Mouse (Mus musculus) urinary bladder, postnatal 10 days (tissue): ENCODE results near the gene Rimklb.
"Not testable (repeated sequence)": the region's sequence is repeated elsewhere in the genome, so short reads cannot be mapped to it uniquely, and the experiment has no call there.

Experiments
- DNase-seq: peaks from one replicate; pipeline ENCODE4 v3.0.0; 2022; ENCODE audit warnings: low spot score

Gene Rimklb

DNA sequence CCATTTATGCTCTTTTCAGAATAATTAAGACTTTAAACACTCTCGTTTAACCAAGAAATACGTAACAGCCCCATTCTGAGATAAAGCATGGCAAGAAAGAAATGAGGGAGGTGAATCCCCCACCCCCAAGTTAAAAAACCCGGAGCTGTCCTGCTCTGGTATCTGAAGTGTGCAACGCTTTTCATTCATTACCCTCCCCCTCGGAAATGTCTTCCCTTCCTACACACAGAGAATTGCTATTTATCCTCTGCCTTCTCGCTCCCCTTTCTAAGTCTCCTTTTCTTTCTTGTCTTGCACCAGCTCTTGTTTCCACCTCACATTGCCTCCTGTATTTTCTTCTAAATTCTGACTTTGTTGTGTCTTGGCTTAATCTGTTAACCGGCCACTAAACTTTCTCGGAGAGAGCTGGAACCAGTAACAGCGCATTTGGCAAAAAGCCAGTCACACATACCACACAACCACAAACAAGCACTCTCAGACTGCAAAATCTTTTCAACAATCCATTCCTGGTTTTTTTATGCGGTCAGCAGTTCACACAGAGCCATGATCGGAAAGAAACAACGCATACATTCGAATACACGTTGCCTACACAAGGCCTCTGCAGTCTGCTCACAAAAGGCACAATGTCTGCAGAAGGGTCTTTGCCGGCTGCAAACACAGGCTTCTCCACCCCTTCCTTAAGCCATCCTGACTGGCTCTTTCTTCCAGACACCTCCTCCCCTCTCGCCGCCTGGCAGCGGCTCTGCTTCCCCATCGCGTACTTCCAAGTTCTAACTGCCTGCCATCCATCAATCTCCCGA, 3.3 kb downstream of the Rimklb start:
- no peak for DNase-seq

DNA sequence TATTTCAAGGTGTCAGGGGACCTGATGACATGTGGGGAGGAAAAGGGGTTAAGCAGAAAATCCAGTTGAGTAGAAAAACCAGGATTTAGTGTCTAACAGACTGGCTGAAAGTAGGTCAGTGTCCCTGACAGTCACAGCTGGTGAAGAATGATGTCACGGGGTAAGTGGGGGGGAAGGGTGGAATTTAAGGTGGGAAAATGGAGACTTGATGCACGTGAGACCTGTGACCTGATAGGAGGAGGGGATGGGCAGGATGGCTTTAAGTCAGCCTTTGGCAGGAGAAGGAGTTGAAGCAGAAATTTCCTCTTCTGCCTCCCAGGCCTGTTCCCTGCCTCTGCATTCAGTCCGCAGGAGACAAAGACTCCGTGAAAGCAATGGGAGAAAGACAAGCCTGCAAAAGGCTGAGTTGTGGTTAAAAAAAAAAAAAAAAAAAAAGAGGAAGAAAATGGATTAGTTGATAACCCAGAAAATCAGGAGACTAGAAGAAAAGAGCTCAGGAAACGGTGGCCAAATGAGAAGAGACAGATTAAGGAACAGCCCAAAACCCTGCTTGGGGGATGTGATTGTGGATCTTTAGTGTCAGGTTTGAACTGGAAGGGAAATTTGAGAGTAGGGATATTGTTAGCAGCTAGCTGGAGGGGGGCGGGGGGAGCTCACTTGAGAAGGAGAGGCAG, 4.6 kb downstream of the Rimklb start:
- DNase-seq: no peak

DNA sequence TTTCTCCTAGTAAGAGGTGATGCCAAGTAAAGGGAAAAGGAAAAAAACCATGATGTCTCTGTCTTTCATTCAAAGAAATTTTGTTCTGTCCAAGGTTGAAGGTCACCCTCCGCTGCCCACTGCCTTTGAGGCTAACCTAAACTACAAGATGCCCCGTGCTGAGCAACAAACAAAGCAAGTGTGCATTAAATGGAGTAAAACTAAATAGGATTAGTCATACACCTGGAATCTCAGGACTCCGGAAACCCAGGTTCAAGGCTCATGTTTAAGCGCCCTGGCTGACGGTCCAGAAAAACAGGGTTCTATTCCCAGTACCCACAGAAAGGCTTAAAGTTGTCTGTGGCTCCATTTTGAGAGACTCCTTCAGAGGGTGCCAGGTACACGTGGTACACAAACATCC, 6.1 kb downstream of the Rimklb start:
- no peak for DNase-seq

DNA sequence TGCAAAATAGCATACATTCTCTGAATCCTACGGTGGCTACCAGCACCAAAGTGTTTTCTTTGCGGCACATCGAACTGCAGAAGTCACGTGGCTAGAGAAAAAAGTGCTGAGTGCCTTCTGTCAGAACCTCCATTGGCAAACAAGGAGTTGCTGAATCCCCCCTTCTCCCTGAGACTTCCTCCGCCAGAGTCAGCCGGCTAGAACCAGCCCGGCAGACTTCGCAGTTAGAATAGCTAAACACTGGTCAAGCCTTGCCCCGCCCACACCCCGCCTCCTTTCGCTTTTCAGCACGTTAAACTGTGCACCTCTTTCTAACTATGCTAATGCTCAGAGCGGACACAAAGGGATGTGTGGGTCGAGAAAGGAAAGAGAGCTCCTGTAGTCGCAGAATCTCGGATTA, 7.0 kb downstream of the Rimklb start:
- no peak for DNase-seq

DNA sequence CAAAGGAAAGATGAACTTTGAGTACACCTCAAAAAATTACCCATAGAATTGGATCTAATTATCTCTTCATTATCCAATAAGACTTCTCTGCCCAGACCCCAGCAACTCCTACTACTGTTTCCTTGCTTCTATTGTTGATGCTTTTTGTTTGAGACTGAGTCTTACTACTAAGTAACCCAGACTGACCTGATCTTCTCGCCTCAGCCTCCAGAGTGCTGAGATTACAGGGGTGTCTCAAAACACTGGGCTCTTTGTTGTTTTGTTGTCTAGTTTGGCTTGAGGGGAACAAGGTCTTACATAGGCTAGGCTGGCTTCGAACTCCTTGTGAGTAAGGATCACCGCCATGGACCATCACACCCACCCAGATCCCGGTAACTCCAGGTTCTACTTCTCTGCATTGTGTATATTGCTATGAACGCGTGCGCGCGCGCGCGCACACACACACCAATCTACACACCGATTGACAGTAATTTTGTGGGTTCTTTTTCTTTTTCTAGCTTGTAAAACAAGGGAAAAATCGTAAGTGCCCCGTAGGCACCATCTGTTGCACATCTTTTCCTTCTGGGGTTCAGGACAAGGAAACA, 7.5 kb downstream of the Rimklb start:
- no peak for DNase-seq

- no peak for DNase-seq
These were observed 12.1 kb downstream of the Rimklb start for GRCm38 (mm10) chr6:122486297-122487117.

DNA sequence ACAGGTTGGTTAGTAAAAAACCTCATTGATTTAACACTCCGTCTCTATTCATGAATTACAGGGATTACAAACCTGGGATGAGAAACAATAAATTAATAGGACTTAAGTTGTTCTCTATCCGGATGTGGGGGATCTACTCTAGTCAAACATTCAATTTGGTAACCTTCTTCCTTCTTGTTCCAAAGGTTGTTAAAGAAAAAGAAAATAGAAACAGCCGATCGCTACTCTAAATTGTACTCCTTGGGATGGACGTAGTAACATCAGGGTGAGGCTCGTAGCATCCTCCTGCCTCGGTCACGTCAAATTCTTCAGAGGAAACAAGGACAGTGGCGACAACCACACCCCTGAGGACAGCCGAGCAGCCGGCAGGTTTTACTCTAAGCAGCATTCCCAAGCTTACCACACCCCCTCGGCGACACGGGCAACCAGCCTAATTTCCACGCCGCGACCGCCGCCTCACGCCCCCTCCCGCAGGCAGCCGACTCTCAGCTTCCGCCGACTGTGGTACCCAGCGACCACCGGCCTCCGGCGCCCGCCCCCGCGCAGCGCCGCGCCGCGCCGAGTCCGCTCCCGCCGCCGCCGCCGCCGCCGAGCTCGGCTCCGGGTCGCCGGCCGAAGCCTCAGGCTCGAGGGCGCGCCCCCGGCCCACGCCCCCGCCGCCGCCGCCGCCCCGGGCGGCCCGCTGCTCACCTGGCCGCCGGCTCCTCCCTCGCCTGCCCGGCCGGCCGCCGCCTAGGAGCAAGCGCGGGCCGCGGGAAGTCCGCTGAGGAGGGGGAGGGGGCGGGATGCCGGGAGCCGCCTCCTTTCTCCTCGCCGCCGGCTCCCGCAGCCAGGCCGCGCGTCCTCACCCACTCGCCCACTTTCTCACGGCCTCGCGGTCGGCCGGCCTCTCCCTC, 12.9 kb downstream of the Rimklb start:
- no peak for DNase-seq

DNA sequence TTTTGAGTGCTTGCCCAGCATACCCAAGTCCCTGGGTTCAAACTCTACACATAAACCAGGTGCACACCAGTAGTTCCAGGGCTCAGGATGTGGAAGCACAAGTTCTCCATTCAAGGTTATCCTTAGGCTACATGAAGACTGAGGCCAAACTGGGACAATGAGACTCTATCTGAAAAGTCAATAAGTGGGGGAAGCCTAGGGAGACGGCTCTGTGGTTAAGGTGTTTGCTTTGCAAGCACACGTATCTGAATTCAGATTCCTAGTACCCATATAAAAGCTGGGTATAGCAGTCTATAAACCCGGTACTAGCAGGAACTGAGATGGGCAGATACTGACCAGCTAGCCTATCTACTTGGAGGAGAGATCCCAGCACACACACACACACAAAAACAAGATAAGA, 20.5 kb downstream of the Rimklb start:
- DNase-seq: no peak

GRCm38 (mm10) chr6:122471461-122471860, 27.1 kb downstream of the Rimklb start:
- not testable (repeated sequence) for DNase-seq

- no peak for DNase-seq
These were observed 28.3 kb downstream of the Rimklb start for GRCm38 (mm10) chr6:122470240-122470639.

DNA sequence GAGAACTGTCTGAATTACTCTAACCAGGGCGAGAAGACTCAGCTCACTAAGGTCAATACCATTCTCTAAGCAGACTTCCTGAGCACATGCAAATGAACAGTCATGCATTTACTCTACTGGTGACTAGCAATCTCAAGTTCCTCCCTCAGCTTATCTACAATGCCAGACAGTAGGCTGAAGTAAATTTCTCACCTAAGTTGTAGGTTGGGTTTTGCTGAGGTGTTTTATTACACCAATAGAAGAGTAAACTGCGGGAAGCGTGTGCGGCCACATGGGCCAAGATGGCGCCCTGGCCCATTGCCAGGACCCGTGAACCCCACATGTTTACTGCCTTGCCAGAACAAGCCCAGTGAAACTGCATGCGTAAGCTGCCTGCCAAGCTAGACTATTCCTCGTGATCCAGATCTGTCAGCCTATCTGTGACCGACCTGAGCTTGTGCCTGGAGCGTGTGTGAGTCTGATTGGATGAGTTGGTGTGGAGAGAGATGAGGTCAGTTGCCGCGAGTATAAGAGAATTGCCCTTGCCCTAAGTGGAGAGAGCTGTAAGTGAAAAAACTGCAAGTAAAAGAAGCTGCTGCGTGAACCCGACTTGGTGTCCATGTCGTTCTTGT, 29.4 kb downstream of the Rimklb start:
- DNase-seq: no peak

- DNase-seq: no peak
These were observed 32.4 kb downstream of the Rimklb start for GRCm38 (mm10) chr6:122466092-122466713.

- no peak for DNase-seq
These were observed 39.4 kb downstream of the Rimklb start for GRCm38 (mm10) chr6:122458946-122459693.

GRCm38 (mm10) chr6:122447848-122448247, 50.7 kb downstream of the Rimklb start:
- no peak for DNase-seq

DNA sequence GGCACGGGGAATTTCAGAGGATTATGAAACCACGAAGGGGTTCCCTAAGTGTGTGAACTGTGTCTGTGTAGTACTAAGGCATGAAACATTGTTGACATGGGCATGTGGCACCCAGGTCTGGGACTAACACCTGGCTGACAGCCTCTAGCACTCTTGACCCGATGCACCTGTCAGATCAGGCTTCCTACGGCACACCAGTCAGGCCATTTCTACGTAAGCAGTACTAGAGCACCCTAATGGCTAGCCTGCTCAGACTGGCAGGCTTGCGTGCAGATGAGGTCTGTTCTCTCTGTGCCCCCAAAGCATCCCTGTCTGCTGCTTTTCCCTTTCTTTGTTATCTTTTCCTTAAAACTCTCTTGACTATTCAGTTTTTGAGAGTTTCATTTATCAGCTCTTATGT, 53.3 kb downstream of the Rimklb start:
- no peak for DNase-seq

DNA sequence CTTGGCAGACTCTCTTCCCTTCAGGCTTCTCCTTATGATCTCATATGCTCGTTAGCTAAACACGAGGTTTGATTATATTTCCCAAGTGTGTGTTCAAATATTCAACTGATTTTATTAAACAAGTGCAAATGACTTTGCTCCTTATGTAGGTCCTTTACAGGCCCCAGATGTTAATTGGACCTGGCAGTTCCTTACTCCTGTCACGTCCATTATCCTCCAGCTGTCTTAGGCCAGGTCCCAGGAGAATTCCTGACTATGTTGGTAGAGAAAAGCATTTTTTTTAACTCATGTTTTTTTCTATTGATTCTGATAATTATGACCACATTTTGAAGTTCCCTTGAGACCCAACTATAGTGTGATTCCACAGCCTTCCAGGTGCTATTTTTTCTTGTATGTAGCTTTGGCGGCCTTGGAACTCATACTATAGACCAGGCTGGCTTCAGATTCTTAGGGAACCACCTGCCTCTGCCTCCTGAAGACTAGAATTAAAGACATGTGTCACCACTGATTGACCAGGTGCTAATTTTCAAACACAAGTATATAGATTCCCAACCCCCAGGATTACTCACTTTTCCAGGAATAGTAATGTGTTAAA, 57.8 kb downstream of the Rimklb start:
- DNase-seq: no peak

- DNase-seq: no peak
These were observed 59.3 kb downstream of the Rimklb start for GRCm38 (mm10) chr6:122439249-122439648.

- no peak for DNase-seq
These were observed 63.3 kb downstream of the Rimklb start for GRCm38 (mm10) chr6:122435270-122435669.

GRCm38 (mm10) chr6:122427456-122427855, 71.1 kb downstream of the Rimklb start:
- no peak for DNase-seq
